Mouse (Mus musculus): ENCODE measurements at regions not wholly inside any gene's neighbourhood (a gene's known extent, or its start where the extent isn't known, plus 50 kb on each side); places are given as distances from the start of the nearest gene placed in this dataset.

DNA sequence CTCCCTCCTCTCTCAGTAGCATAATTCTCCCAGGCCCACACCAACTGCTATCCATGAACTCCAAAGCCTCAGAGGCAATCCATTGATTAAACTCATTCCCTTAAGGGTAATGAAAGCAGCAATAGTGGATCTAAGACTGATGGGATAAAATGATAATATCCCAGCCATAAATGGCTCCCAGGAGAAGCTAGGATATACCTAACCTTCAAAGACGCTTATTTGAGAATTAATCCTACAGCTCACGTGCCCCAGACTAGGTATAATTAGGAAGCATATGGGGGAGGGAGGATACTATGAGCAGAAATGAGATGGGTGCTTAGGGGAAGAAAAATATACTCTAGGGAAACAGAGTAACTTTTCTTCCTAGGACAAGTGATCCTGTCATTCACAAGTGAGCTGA is 52.8 kb upstream of the Rnf32 start:
- in situ Hi-C loops (cut with MboI, MseI): no loop called here

DNA sequence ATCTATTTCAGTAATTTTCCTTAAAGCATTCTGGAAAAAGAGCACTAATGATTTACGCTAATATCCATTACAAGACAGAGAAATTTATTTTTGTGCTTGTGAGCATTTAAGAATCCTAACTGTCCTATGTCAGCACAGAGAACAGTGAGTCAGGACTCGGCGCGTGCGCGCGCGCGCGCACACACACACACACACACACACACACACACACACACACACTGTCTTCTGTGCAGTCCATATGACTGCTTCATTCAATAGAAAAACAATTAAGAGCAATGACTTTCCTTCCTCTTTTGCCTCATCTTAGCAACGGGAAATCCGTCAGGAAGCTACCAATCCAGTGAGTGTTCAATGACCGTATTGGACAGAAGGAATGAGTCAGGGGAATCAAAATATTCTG is 53.3 kb upstream of the Rnf32 start:
- in situ Hi-C loops (cut with MboI, MseI): no loop called here

GRCm38 (mm10) chr5:29137481-29137880 is 58.3 kb upstream of the Rnf32 start:
- in situ Hi-C loops (cut with MboI, MseI): no loop called here

DNA sequence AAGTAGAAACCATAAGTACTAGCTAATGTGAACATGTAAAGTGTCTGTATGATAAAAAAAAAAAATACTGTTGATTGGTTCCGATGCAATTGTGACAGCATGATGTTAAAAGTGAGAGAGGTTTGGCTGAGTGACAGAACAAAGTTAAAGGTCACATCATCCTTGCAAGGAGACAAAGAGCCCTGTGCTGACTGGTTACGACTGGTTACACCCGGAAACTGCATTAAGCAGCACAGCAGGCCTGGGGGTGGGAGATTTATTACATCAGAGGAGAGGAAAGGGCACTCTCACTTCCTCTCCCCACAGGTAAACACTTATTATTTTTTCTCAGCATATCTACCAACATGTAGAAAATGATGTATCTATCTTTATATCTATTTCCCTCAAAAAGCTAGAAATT is 63.5 kb upstream of the Rnf32 start:
- in situ Hi-C loops (cut with MboI, MseI): no loop called here

GRCm38 (mm10) chr5:29131762-29132161 is 64.0 kb upstream of the Rnf32 start:
- in situ Hi-C loops (cut with MboI, MseI): no loop called here

GRCm38 (mm10) chr5:29129724-29130123 is 66.1 kb upstream of the Rnf32 start:
- in situ Hi-C loops (cut with MboI, MseI): no loop called here

GRCm38 (mm10) chr5:29116942-29117341 is 78.8 kb upstream of the Rnf32 start:
- in situ Hi-C loops (cut with MboI, MseI): no loop called here

- in situ Hi-C loops (cut with MboI, MseI): no loop called here
Measured at GRCm38 (mm10) chr5:29112531-29112930, 83.3 kb upstream of the Rnf32 start.

DNA sequence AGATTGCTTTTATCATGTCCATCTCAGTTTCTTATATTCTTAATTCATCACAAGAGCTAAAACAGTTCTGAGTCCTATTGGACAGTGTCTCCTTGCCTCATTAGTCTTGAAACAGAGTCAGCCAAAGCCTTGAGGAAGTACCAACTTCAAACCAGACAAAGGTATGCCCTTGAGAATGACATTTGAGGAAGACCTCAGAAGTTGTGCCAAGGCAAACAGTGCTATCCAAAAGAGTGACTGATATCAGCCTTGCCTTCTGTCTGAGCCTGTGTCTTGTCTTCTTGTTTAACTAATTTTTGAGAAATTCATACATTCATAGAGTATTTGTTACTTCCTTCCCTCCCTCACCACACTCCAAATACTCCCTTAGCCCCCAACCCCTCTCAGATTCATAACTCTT is 88.5 kb upstream of the Rnf32 start:
- in situ Hi-C loops (cut with MboI, MseI): no loop called here

GRCm38 (mm10) chr5:29083288-29083687 is 112.5 kb upstream of the Rnf32 start:
- in situ Hi-C loops (cut with MboI, MseI): no loop called here

- in situ Hi-C loops (cut with MboI, MseI): no loop called here
Measured at GRCm38 (mm10) chr5:29054393-29054792, 141.4 kb upstream of the Rnf32 start.

DNA sequence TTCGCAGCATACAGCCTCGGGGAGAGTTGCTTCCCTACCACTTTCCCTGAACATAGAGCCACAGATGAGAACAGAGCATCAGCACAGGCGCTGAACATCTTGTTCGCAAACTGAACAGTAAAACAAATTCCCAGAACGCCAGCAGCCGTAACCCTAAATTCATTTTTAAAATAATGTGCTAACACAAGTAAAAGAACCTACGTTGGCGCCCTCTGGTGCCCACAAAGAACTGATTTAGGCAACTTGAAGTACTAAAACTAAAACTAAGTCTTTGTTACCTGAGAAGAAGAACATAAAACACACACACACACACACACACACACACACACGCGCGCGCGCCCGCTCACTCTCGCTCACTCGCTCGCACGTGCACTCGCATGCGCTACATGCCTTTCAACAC is 159.2 kb upstream of the Rnf32 start:
- in situ Hi-C loops (cut with MboI, MseI): no loop called here

DNA sequence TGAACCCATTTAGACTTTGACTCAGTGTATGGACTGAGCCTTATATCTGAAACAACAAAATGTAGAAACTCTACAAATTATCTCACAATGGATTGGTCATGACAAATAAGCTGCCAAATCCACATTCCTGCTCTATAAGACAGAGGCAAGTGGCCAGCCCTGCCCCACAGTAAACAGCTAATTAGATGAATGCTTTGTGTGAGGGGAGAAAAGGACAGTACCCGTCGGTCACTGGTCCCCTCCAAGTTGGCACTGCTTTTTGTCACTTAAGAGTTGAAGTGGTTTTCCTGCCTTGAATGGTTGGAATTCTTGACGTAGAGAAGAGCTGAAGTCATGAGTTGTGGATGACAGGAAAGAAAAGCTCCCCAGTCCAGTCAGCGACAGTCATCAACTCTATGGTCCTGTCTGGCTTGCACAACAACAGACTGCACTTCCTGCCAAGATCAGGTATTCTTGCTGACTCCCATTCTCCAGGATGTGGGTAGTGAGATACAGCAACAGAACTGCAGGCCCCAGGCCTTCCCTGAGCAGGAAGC is 162.3 kb upstream of the Rnf32 start:
- in situ Hi-C loops (cut with MboI, MseI): no loop called here

DNA sequence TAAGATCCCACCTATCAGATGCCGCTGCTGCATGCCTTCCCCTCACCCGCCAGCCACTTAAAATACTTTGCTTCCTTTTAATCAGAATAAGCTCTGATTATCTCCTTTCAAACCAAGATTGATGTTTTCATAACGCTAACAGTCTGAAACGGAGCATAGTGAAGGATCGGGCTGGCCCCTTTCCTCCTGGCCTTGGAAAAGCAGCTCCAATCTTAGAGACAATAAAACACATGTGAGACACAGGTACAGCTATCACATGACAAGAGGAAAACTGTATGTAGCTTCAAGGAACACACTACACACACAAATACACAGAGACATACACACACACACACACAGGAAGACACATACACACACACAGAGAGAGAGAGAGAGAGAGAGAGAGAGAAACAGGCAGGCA is 165.3 kb upstream of the Rnf32 start:
- in situ Hi-C loops (cut with MboI, MseI): no loop called here

DNA sequence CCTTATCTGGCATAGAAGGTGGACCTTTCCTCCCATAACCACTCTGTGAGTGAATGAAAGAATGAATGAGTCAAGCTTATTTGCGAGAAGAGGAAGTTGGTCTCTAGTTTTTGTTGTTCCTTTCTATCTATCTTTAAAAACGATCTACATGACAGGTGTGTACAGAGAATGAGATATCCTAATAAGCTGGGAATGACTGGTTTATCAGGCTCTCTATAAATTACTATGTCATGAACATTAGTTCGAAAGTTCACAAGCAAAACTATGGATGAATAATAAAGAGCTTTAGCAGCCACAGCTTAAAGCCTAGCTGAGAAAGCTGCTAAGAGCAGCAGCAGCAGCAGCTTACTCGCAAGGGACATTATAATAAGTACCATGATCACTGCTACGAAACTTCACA is 165.8 kb upstream of the Rnf32 start:
- in situ Hi-C loops (cut with MboI, MseI): no loop called here

GRCm38 (mm10) chr5:29025045-29025444 is 170.7 kb upstream of the Rnf32 start:
- in situ Hi-C loops (cut with MboI, MseI): no loop called here

DNA sequence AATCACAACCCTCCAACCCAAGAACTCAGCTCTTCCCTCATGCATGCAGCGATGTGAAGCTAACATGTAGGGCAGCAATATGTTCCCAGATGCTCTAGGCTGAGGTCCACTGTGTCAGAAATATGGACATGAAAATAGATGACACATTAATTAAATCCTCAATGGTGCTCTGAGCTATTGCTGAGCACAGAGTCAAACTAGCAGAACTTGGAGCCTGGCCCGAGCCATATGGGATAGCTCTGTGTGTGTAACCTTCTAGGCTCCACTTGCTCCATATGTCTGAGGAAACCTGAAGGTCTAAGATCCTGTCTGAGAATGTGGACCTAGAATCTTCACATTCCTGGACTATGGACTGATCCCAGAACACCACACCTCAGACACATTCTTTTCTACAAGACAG is 203.0 kb upstream of the Rnf32 start:
- in situ Hi-C loops (cut with MboI, MseI): no loop called here

DNA sequence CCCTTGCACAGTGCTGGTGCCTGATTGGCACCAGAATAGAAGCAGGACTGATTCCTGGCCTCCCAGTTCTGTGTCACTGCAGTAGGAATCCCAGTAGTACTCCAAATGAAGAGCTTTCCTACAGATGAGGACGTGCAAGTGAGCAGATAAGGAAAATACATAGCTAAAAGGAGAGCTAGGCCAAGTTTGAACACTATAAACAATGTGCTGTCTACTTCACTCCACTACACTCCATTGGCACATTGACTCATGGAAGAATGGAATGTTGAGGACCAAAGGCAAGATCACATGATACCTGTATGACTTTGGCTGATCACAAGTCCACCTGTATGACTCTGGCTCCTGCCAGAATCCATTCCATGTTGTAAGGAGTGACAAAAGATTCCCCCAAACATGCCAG is 215.9 kb upstream of the Rnf32 start:
- in situ Hi-C loops (cut with MboI, MseI): no loop called here

- in situ Hi-C loops (cut with MboI, MseI): no loop called here
Measured at GRCm38 (mm10) chr5:28970404-28970803, 225.4 kb upstream of the Rnf32 start.

- in situ Hi-C loops (cut with MboI, MseI): no loop called here
Measured at GRCm38 (mm10) chr5:28955036-28955435, 240.8 kb upstream of the Rnf32 start.

- in situ Hi-C loops (cut with MboI, MseI): no loop called here
Measured at GRCm38 (mm10) chr5:28947465-28947864, 248.3 kb upstream of the Rnf32 start.

DNA sequence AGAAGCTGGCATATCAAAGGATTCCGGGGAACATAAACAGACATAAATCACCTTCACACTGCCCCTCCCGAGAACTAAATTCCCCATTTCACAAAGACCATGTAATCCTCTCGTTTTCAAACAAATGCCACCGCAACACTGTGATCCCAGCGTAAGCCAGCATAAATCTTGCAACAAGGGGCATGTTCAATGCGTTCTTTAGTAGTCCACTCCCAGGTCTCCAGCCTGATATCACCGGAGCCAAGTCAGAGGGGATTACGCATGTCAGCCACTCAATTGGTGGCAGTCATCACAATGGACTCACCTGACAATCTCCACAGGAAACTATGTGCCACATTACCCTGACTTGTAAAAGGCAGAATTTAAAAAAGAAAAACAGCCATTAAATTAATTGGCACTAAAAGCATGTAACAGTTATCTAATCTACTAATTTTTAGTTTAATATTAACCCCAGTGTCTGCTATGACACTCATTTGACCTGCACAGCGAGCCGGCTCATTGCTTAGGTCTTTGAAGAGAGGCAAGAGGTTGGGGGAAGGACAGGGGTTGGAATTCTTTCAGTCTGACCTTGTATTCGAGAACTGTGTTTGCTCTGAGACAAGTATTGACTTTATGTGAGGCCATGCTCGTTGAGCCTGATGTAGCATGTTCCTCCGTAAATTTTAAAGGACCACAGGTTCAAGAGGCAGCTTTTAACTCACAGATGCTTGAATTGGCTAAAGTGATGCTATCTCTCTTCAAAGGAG is 252.0 kb upstream of the Rnf32 start:
- in situ Hi-C loops (cut with MboI, MseI): no loop called here

DNA sequence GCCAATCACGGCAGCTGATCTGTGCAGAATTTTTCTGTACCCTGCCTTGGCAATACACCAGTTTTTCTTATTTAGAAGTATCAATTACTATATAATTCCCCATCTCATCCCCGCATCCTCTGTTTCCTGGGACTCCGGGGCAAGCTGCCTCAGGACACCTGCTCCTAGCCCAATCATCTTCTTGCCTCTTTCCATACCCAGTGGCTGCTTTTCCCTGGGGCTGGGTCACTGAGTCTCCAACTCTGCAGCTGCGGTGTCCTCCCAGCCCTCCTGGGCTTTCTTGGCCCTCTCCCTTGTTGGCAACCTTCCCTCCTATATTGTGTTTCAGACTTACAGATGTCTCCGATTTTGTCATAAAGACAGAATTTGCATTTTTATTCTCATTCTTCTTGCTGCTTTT is 254.8 kb upstream of the Rnf32 start:
- in situ Hi-C loops (cut with MboI, MseI): no loop called here
